Mouse (Mus musculus): ENCODE results near the gene Gm5431. TPM values are rescaled to one million over a fixed set of nuclear protein-coding genes. Genes with fewer than 3 reads are reported as not detected.
"Not testable (repeated sequence)": the region's sequence is repeated elsewhere in the genome, so short reads cannot be mapped to it uniquely, and the experiment has no call there.

The Gm5431 gene
- 0.06 and 0.07 TPM in 2 replicates for polyA plus RNA-seq (2016; fragmentation: Nextera tagmentation; extraction: Ambion mirVana)

- Histone ChIP-seq H3K27ac (no peak within 1 kb of the TSS), H3K9me3 (no peaks in the 10 kb centered on the region), H3K4me3 (no peak within 1 kb of the TSS), H3K36me3 (no peaks in the 10 kb centered on the region), H3K4me1 (no peaks in the 10 kb centered on the region), H3K27me3 (ENCODE audit: insufficient read depth, poor library complexity, severe bottlenecking) (no peaks in the 10 kb centered on the region)
- DNase-seq (ENCODE audit: low spot score) = no peak
- WGBS = 62% methylated on average over 2 of the region's 2 CpGs
Observed at GRCm38 (mm10) chr11:48902021-48902420, at the start of gene Gm5431. Gene Gm5431 (minus strand): TSS chr11:48902214.

- not testable (repeated sequence) for H3K4me1 ChIP-seq
Observed at GRCm38 (mm10) chr11:48946090-48946489, 44.1 kb upstream of the Gm5431 start, which contains the start of gene Psme2b. Gene Psme2b (minus strand): TSS chr11:48946190.

GRCm38 (mm10) chr11:48939286-48939685, 37.3 kb upstream of the Gm5431 start:
- not testable (repeated sequence) for H3K36me3 ChIP-seq; DNase-seq (ENCODE audit: low spot score); H3K9me3 ChIP-seq

More at GRCm38 (mm10) chr11:48946090-48946489, 44.1 kb upstream of the Gm5431 start, which contains the start of gene Psme2b:
- H3K36me3 ChIP-seq; H3K4me3 ChIP-seq; H3K27me3 ChIP-seq (ENCODE audit: insufficient read depth, poor library complexity, severe bottlenecking); H3K27ac ChIP-seq; DNase-seq (ENCODE audit: low spot score); H3K9me3 ChIP-seq: not testable (repeated sequence)
- WGBS = 89% methylated on average over 6 of the region's 6 CpGs

GRCm38 (mm10) chr11:48935291-48935690, 33.3 kb upstream of the Gm5431 start:
- H3K27me3 ChIP-seq (ENCODE audit: insufficient read depth, poor library complexity, severe bottlenecking); H3K27ac ChIP-seq; H3K36me3 ChIP-seq; H3K4me3 ChIP-seq; H3K9me3 ChIP-seq; DNase-seq (ENCODE audit: low spot score); H3K4me1 ChIP-seq: not testable (repeated sequence)
- 60% methylated on average over 1 of the region's 3 CpGs for WGBS

More at GRCm38 (mm10) chr11:48939286-48939685, 37.3 kb upstream of the Gm5431 start:
- not testable (repeated sequence) for H3K4me3 ChIP-seq; H3K27ac ChIP-seq; H3K4me1 ChIP-seq; H3K27me3 ChIP-seq (ENCODE audit: insufficient read depth, poor library complexity, severe bottlenecking)

- 46% methylated on average over 1 of the region's 1 CpGs for WGBS
- not testable (repeated sequence) for H3K27ac ChIP-seq; DNase-seq (ENCODE audit: low spot score); H3K27me3 ChIP-seq (ENCODE audit: insufficient read depth, poor library complexity, severe bottlenecking); H3K4me3 ChIP-seq; H3K9me3 ChIP-seq; H3K4me1 ChIP-seq; H3K36me3 ChIP-seq
Observed at GRCm38 (mm10) chr11:48933923-48934322, 31.9 kb upstream of the Gm5431 start.

GRCm38 (mm10) chr11:48933422-48933821, 31.4 kb upstream of the Gm5431 start:
- not testable (repeated sequence) for H3K9me3 ChIP-seq; H3K27me3 ChIP-seq (ENCODE audit: insufficient read depth, poor library complexity, severe bottlenecking); H3K36me3 ChIP-seq; DNase-seq (ENCODE audit: low spot score); H3K4me3 ChIP-seq; H3K27ac ChIP-seq; H3K4me1 ChIP-seq
- 73% methylated on average over 1 of the region's 1 CpGs for WGBS

GRCm38 (mm10) chr11:48928068-48928467, 26.1 kb upstream of the Gm5431 start:
- H3K27me3 ChIP-seq (ENCODE audit: insufficient read depth, poor library complexity, severe bottlenecking); H3K36me3 ChIP-seq; H3K4me3 ChIP-seq; DNase-seq (ENCODE audit: low spot score); H3K4me1 ChIP-seq; H3K9me3 ChIP-seq; H3K27ac ChIP-seq: not testable (repeated sequence)
- WGBS = 89% methylated on average over 1 of the region's 1 CpGs

- not testable (repeated sequence) for H3K36me3 ChIP-seq; H3K9me3 ChIP-seq; H3K4me1 ChIP-seq; H3K27me3 ChIP-seq (ENCODE audit: insufficient read depth, poor library complexity, severe bottlenecking); DNase-seq (ENCODE audit: low spot score); H3K4me3 ChIP-seq; H3K27ac ChIP-seq
Observed at GRCm38 (mm10) chr11:48926437-48926836, 24.4 kb upstream of the Gm5431 start.

- H3K4me3 ChIP-seq; H3K27ac ChIP-seq; H3K36me3 ChIP-seq; H3K9me3 ChIP-seq; DNase-seq (ENCODE audit: low spot score); H3K27me3 ChIP-seq (ENCODE audit: insufficient read depth, poor library complexity, severe bottlenecking); H3K4me1 ChIP-seq: not testable (repeated sequence)
- WGBS = 74% methylated on average over 5 of the region's 5 CpGs
Observed at GRCm38 (mm10) chr11:48923818-48924217, 21.8 kb upstream of the Gm5431 start.

GRCm38 (mm10) chr11:48918380-48918779, 16.4 kb upstream of the Gm5431 start:
- H3K36me3 ChIP-seq = no peaks in the 10 kb centered on the region
- no peak overlapping the region for H3K27ac ChIP-seq
- no peak for DNase-seq (ENCODE audit: low spot score)
- H3K27me3 ChIP-seq (ENCODE audit: insufficient read depth, poor library complexity, severe bottlenecking) = no peaks in the 10 kb centered on the region
- H3K9me3 ChIP-seq = no peaks in the 10 kb centered on the region
- WGBS = 83% methylated on average over 3 of the region's 3 CpGs
- no peak overlapping the region for H3K4me3 ChIP-seq
- no peaks in the 10 kb centered on the region for H3K4me1 ChIP-seq

- Histone ChIP-seq H3K4me1 (no peaks in the 10 kb centered on the region), H3K36me3 (no peaks in the 10 kb centered on the region), H3K9me3 (no peaks in the 10 kb centered on the region), H3K27me3 (ENCODE audit: insufficient read depth, poor library complexity, severe bottlenecking) (no peaks in the 10 kb centered on the region), H3K27ac (no peak overlapping the region), H3K4me3 (no peak overlapping the region)
- 88% methylated on average over 1 of the region's 1 CpGs for WGBS
- DNase-seq (ENCODE audit: low spot score) = no peak
Observed at GRCm38 (mm10) chr11:48913611-48914010, 11.6 kb upstream of the Gm5431 start.

- WGBS = 55% methylated on average over 1 of the region's 1 CpGs
- no peak for DNase-seq (ENCODE audit: low spot score)
- H3K9me3 ChIP-seq = no peaks in the 10 kb centered on the region
Observed at GRCm38 (mm10) chr11:48908459-48908858, 6.4 kb upstream of the Gm5431 start.

GRCm38 (mm10) chr11:48901567-48901930, 465 bp downstream of the Gm5431 start:
- not testable (repeated sequence) for DNase-seq (ENCODE audit: low spot score); H3K36me3 ChIP-seq; H3K9me3 ChIP-seq; H3K4me1 ChIP-seq; H3K4me3 ChIP-seq; H3K27me3 ChIP-seq (ENCODE audit: insufficient read depth, poor library complexity, severe bottlenecking); H3K27ac ChIP-seq
- WGBS = 74% methylated on average over 1 of the region's 1 CpGs

More at GRCm38 (mm10) chr11:48908459-48908858, 6.4 kb upstream of the Gm5431 start:
- H3K36me3 ChIP-seq = no peaks in the 10 kb centered on the region
- H3K27me3 ChIP-seq (ENCODE audit: insufficient read depth, poor library complexity, severe bottlenecking) = no peaks in the 10 kb centered on the region
- H3K27ac ChIP-seq = no peak overlapping the region
- no peaks in the 10 kb centered on the region for H3K4me1 ChIP-seq
- H3K4me3 ChIP-seq = no peak overlapping the region

All from heart, embryonic 10.5 days (tissue).